Mouse (Mus musculus) heart, embryonic 15.5 days (tissue): ENCODE measurements around the gene 4930522L14Rik. TPM values are rescaled to one million over a fixed set of nuclear protein-coding genes. Genes with fewer than 3 reads are reported as not detected.
"Not testable (repeated sequence)": the region's sequence is repeated elsewhere in the genome, so short reads cannot be mapped to it uniquely, and the experiment has no call there.

Source experiments
- ATAC-seq: fragments of 200-750 bp; cut with Nextera tagmentation; replicated peaks from 2 replicates; pipeline ENCODE4 v1.8.0; 2017; ENCODE audit warnings: low read depth, moderate TSS enrichment; ENCODE audit not compliant: insufficient number of reproducible peaks, insufficient read depth, low FRiP score
- H3K27ac ChIP-seq: fragments of 300-500 bp; sonication (generic); 2 replicates; pipeline ENCODE4 v1.5.1; 2015; ENCODE audit warnings: mild to moderate bottlenecking, inconsistent platforms
- H3K27me3 ChIP-seq: fragments of 300-500 bp; sonication (generic); 2 replicates; pipeline ENCODE4 v1.6.1; 2015; ENCODE audit warnings: inconsistent platforms
- H3K36me3 ChIP-seq: fragments of 300-500 bp; sonication (generic); 2 replicates; pipeline ENCODE4 v1.6.1; 2015; ENCODE audit warnings: mild to moderate bottlenecking, inconsistent platforms
- H3K4me1 ChIP-seq: fragments of 300-500 bp; sonication (generic); replicated peaks from 2 replicates; pipeline ENCODE4 v1.6.1; 2015; ENCODE audit warnings: inconsistent platforms
- H3K4me2 ChIP-seq: fragments of 300-500 bp; sonication (generic); 2 replicates; pipeline ENCODE4 v1.6.1; 2015; ENCODE audit warnings: inconsistent platforms, mild to moderate bottlenecking, moderate library complexity
- H3K4me3 ChIP-seq: fragments of 300-500 bp; sonication (generic); 2 replicates; pipeline ENCODE4 v1.5.1; 2015; ENCODE audit warnings: mild to moderate bottlenecking, inconsistent platforms
- H3K9ac ChIP-seq: fragments of 300-500 bp; sonication (generic); 2 replicates; pipeline ENCODE4 v1.6.1; 2015; ENCODE audit warnings: mild to moderate bottlenecking, inconsistent platforms
- H3K9me3 ChIP-seq: fragments of 300-500 bp; sonication (generic); replicated peaks from 2 replicates; pipeline ENCODE4 v1.6.1; 2016; ENCODE audit warnings: inconsistent platforms
- WGBS: fragments of 180-500 bp; shearing (Covaris S2); methylation state at CpG from one replicate; pipeline ENCODE4 v1.1.7; 2015; ENCODE audit warnings: mixed read lengths; 5-methylcytosine and 5-hydroxymethylcytosine counted together
- polyA plus RNA-seq: library from polyadenylated mRNA; unstranded; fragments of >200 nt; fragmentation: Nextera tagmentation; extraction: Ambion mirVana; gene quantifications from 2 replicates; pipeline ENCODE4 v1.2.1, GENCODE M21; 2015

4930522L14Rik gene
- 3.8 and 4.2 TPM in 2 replicates for polyA plus RNA-seq

- peak within 1 kb of the TSS; percentile 74 for H3K4me2 ChIP-seq
- H3K27ac ChIP-seq, result peak within 1 kb of the TSS; percentile 51; the same call in 1 of the 2 replicates
- H3K36me3 ChIP-seq, H3K4me1 ChIP-seq, H3K9me3 ChIP-seq, H3K27me3 ChIP-seq: not testable (repeated sequence)
- H3K4me3 ChIP-seq, result peak within 1 kb of the TSS; percentile 74
- WGBS, result under 1% methylated on average over 25 of the region's 25 CpGs
- peak; percentile 89 for ATAC-seq
- peak within 1 kb of the TSS; percentile 65 for H3K9ac ChIP-seq
These were observed at the start of gene 4930522L14Rik for GRCm38 (mm10) chr5:109751391-109752071. Gene 4930522L14Rik, minus strand, starts transcription at chr5:109751886.

GRCm38 (mm10) chr5:109801466-109801865 lies 49.8 kb upstream of the 4930522L14Rik start:
- H3K4me2 ChIP-seq, H3K4me1 ChIP-seq, H3K4me3 ChIP-seq, H3K36me3 ChIP-seq, H3K27ac ChIP-seq, H3K27me3 ChIP-seq, H3K9me3 ChIP-seq, ATAC-seq, H3K9ac ChIP-seq: not testable (repeated sequence)

- not testable (repeated sequence) for H3K9ac ChIP-seq, H3K27ac ChIP-seq, H3K27me3 ChIP-seq, H3K4me1 ChIP-seq, H3K4me2 ChIP-seq, H3K4me3 ChIP-seq, ATAC-seq, H3K9me3 ChIP-seq, H3K36me3 ChIP-seq
- 68% methylated on average over 2 of the region's 2 CpGs for WGBS
These were observed 48.3 kb upstream of the 4930522L14Rik start for GRCm38 (mm10) chr5:109799948-109800347.

- not testable (repeated sequence) for H3K9me3 ChIP-seq, H3K4me3 ChIP-seq, H3K27ac ChIP-seq, H3K27me3 ChIP-seq, H3K4me2 ChIP-seq, H3K36me3 ChIP-seq, H3K9ac ChIP-seq, ATAC-seq, H3K4me1 ChIP-seq
- 98% methylated on average over 3 of the region's 3 CpGs for WGBS
These were observed 45.3 kb upstream of the 4930522L14Rik start for GRCm38 (mm10) chr5:109797017-109797416.

- Histone ChIP-seq H3K4me3 (peak overlapping the region; percentile 66), H3K4me2 (peak overlapping the region; percentile 79), H3K9ac (peak overlapping the region; percentile 65), H3K27ac (peak overlapping the region; percentile 48)
- not testable (repeated sequence) for H3K4me1 ChIP-seq, H3K27me3 ChIP-seq, H3K9me3 ChIP-seq, H3K36me3 ChIP-seq
- under 1% methylated on average over 25 of the region's 25 CpGs for WGBS
- peak; percentile 86 for ATAC-seq
These were observed 44.4 kb upstream of the 4930522L14Rik start for GRCm38 (mm10) chr5:109795967-109796652.

- WGBS, result 67% methylated on average over 4 of the region's 4 CpGs
- H3K27ac ChIP-seq, H3K36me3 ChIP-seq, ATAC-seq, H3K9me3 ChIP-seq, H3K9ac ChIP-seq, H3K27me3 ChIP-seq, H3K4me1 ChIP-seq: not testable (repeated sequence)
- peak overlapping the region; percentile 74 for H3K4me3 ChIP-seq
- H3K4me2 ChIP-seq, result peak overlapping the region; percentile 74
These were observed 541 bp upstream of the 4930522L14Rik start for GRCm38 (mm10) chr5:109752073-109752780.

GRCm38 (mm10) chr5:109745081-109745480 lies 6.6 kb downstream of the 4930522L14Rik start:
- ATAC-seq, H3K27ac ChIP-seq, H3K27me3 ChIP-seq, H3K9me3 ChIP-seq, H3K9ac ChIP-seq, H3K4me3 ChIP-seq, H3K4me1 ChIP-seq, H3K36me3 ChIP-seq, H3K4me2 ChIP-seq: not testable (repeated sequence)
- WGBS, result 84% methylated on average over 1 of the region's 1 CpGs

- not testable (repeated sequence) for H3K4me1 ChIP-seq
- 67% methylated on average over 3 of the region's 3 CpGs for WGBS
These were observed 34.3 kb downstream of the 4930522L14Rik start for GRCm38 (mm10) chr5:109717341-109717740.

GRCm38 (mm10) chr5:109691205-109691965 lies 60.3 kb downstream of the 4930522L14Rik start:
- H3K4me1 ChIP-seq, ATAC-seq, H3K36me3 ChIP-seq, H3K27me3 ChIP-seq, H3K9ac ChIP-seq, H3K9me3 ChIP-seq, H3K27ac ChIP-seq: not testable (repeated sequence)
- 60% methylated on average over 5 of the region's 5 CpGs for WGBS
- Histone ChIP-seq H3K4me2 (peak overlapping the region; percentile 87), H3K4me3 (peak overlapping the region; percentile 73)

More at GRCm38 (mm10) chr5:109717341-109717740, 34.3 kb downstream of the 4930522L14Rik start:
- not testable (repeated sequence) for H3K4me3 ChIP-seq, H3K9ac ChIP-seq, H3K27ac ChIP-seq, H3K4me2 ChIP-seq, H3K9me3 ChIP-seq, H3K36me3 ChIP-seq, ATAC-seq, H3K27me3 ChIP-seq

- not testable (repeated sequence) for H3K9me3 ChIP-seq, H3K4me1 ChIP-seq, H3K27me3 ChIP-seq, H3K36me3 ChIP-seq
- WGBS, result under 1% methylated on average over 25 of the region's 26 CpGs
- Histone ChIP-seq H3K4me3 (peak within 1 kb of the TSS; percentile 73), H3K9ac (peak within 1 kb of the TSS; percentile 77), H3K27ac (peak within 1 kb of the TSS; percentile 56; the same call in 1 of the 2 replicates), H3K4me2 (peak within 1 kb of the TSS; percentile 87)
- peak; percentile 96 for ATAC-seq
These were observed 61.0 kb downstream of the 4930522L14Rik start, which contains the start of gene 5430403G16Rik for GRCm38 (mm10) chr5:109690537-109691201. Gene 5430403G16Rik, minus strand, starts transcription at chr5:109691041.
